Mouse (Mus musculus) limb, embryonic 15.5 days (tissue): ENCODE results near the gene Gm15128. TPM values are rescaled to one million over a fixed set of nuclear protein-coding genes. Genes with fewer than 3 reads are reported as not detected.
"Not testable (repeated sequence)": the region's sequence is repeated elsewhere in the genome, so short reads cannot be mapped to it uniquely, and the experiment has no call there.

Source experiments
- ATAC-seq: fragments of 200-750 bp; cut with Nextera tagmentation; 2 replicates; pipeline ENCODE4 v1.8.0; 2017; ENCODE audit warnings: low read depth, moderate TSS enrichment; ENCODE audit not compliant: insufficient number of reproducible peaks, low FRiP score, low TSS enrichment
- H3K27ac ChIP-seq: fragments of 300-500 bp; sonication (generic); 2 replicates; pipeline ENCODE4 v1.5.1; 2015; ENCODE audit warnings: moderate library complexity, mild to moderate bottlenecking, inconsistent platforms
- H3K27me3 ChIP-seq: fragments of 300-500 bp; sonication (generic); 2 replicates; pipeline ENCODE4 v1.6.1; 2015; ENCODE audit warnings: inconsistent platforms
- H3K36me3 ChIP-seq: fragments of 300-500 bp; sonication (generic); 2 replicates; pipeline ENCODE4 v1.6.1; 2015; ENCODE audit warnings: inconsistent platforms
- H3K4me1 ChIP-seq: fragments of 300-500 bp; sonication (generic); 2 replicates; pipeline ENCODE4 v1.6.1; 2015; ENCODE audit warnings: inconsistent platforms
- H3K4me2 ChIP-seq: fragments of 300-500 bp; sonication (generic); 2 replicates; pipeline ENCODE4 v1.6.1; 2015; ENCODE audit warnings: mild to moderate bottlenecking, inconsistent platforms
- H3K4me3 ChIP-seq: fragments of 300-500 bp; sonication (generic); 2 replicates; pipeline ENCODE4 v1.5.1; 2015; ENCODE audit warnings: mild to moderate bottlenecking, inconsistent platforms
- H3K9ac ChIP-seq: fragments of 300-500 bp; sonication (generic); 2 replicates; pipeline ENCODE4 v1.6.1; 2015; ENCODE audit warnings: inconsistent platforms
- H3K9me3 ChIP-seq: fragments of 300-500 bp; sonication (generic); 2 replicates; pipeline ENCODE4 v1.6.1; 2016; ENCODE audit warnings: inconsistent platforms
- WGBS: fragments of 180-500 bp; shearing (Covaris S2); methylation state at CpG from one replicate; pipeline ENCODE4 v1.1.7; 2015; 5-methylcytosine and 5-hydroxymethylcytosine counted together
- polyA plus RNA-seq: library from polyadenylated mRNA; unstranded; fragments of >200 nt; fragmentation: Nextera tagmentation; extraction: Ambion mirVana; gene quantifications from 2 replicates; pipeline ENCODE4 v1.2.1, GENCODE M21; 2015

Gene Gm15128
- not detected in 2 replicates for polyA plus RNA-seq

- ATAC-seq, H3K27me3 ChIP-seq, H3K27ac ChIP-seq, H3K9me3 ChIP-seq, H3K4me3 ChIP-seq, H3K36me3 ChIP-seq, H3K4me2 ChIP-seq, H3K4me1 ChIP-seq, H3K9ac ChIP-seq: not testable (repeated sequence)
- 76% methylated on average over 7 of the region's 7 CpGs for WGBS
Measured at GRCm38 (mm10) chrX:147765691-147766090, at the start of gene Gm15128. TSS of gene Gm15128 (plus strand) at chrX:147765991.

Other genes with a start within 250 kb of the Gm15128 start
- gene Lrch2, start 211.9 kb upstream of the Gm15128 start, polyA plus RNA-seq = 3.8 and 5.1 TPM in 2 replicates
- gene Gm15080, start 227.0 kb downstream of the Gm15128 start, polyA plus RNA-seq = not detected in 2 replicates